Mouse (Mus musculus): ENCODE measurements around the gene Foxj1. TPM values are rescaled to one million over a fixed set of nuclear protein-coding genes. Genes with fewer than 3 reads are reported as not detected.
"Not testable (repeated sequence)": the region's sequence is repeated elsewhere in the genome, so short reads cannot be mapped to it uniquely, and the experiment has no call there.

The Foxj1 gene
- total RNA-seq (2021) = not detected

DNA sequence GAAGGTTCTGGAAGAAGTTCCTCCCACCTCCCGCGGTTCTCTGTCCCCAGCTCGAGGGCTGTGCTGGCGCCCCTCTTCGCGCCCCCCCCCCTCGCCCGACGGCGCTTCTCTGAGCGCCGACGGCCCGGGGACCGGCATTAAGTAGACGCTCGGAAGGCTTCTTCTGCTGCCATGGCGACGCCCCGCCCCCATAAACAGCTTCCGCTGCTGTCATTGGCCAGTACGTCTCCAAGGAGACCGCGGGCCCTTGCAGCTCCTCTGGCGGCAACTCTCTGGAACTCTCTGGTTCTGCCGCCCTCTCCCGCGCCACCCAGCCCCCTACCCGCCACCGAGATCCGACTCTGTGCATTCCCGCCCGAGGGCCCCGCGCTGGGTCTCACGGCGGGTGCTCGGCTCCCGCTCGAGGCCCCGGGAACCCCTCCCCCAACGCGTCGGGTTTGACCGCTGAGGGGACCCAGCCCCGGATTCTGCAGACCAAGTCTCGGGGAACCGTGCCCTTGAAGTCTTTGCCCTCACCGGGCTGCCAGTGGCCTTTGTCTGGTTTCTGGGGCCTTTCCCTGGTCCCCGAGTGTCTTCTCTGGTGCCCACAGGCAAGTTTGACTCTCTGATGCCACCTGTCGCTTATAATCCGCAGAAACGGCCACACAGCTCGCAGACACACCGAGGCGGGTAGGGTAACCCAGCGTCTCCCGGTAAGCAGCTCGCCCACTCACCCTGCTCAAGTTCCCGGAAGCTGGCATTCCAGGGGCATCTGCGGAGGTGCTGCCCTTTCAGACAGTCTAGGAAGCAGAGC is at the start of gene Foxj1:
Gene Foxj1 (minus strand): TSS at position 156 of the 793 bp plus-strand sequence.
- intact Hi-C loops (cut with DNase I) = no loop called here
- peak; percentile 98 for DNase-seq

DNA sequence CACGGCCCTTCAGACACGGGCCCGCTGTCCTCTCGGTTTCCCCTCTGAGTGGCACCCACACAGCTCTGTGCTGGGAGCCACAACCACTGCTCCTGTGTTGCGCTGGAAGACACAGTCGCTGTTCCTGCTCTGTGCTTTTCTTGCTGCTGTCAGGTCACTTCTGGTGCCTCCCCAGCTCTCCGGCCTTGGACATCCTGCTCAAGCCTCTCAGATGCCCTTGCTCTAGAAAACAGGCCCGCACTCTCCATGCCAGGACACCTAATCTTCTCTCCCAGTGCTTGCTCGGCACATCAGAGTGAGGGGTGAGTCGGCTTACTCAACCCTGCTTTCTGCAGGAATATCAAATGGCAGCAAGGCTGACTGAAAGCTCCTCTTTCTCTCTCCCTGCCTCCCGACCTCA is 49.0 kb upstream of the Foxj1 start:
- no peak for DNase-seq
- intact Hi-C loops (cut with DNase I) = no loop called here

DNA sequence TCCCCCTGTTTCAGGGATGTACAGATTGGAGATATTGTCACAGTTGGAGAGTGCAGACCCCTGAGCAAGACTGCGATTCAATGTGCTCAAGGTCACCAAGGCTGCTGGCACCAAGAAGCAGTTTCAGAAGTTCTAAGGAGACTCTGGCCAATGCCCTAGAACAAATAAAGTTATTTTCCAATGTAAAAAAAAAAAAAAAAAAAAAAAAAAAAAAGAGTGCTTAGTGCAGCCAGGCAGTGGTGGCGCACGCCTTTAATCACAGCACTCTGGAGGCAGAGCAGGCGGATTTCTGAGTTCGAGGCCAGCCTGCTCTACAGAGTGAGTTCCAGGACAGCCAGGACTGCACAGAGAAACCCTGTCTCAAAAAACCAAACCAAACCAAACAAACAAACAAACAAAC is 47.9 kb upstream of the Foxj1 start:
- DNase-seq; intact Hi-C loops (cut with DNase I): not testable (repeated sequence)

DNA sequence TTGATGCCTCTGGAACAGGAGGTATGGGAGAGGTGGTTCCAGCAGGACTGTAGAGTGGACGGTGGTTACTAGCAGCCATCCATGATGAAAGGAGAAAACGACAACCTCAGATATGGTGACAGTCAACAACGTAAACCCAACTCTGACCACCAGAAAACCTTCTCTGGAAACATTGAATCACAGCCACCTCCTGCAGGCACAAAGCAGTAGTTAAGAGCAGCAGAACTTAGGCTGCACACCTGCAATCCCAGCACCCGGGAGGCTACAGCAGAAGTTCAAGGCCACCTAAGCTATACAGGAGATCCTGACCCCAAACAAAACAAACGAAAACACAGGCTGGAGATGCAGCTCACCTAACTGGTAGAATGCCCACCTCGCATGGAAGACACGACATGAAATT is 45.6 kb upstream of the Foxj1 start:
- DNase-seq = no peak
- intact Hi-C loops (cut with DNase I) = no loop called here

DNA sequence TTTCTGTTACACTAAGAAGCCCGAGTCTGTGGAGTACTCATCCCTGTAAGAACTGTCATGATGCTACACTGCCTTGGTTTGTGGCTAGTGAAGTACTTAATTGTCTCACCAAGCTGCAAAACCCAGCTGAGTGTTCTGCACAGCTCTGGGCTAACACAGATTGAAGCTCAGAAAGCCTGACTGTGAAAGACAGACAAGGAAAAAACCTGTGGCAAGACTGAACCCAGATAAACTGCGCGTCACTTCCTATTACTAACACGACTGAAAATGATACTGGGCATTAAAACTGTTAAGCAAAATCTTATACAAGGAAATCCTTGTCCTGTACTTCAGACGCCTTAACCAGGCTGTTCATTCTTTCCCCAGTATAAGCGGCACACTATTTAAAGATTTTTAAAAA is 44.3 kb upstream of the Foxj1 start:
- no peak for DNase-seq
- intact Hi-C loops (cut with DNase I) = no loop called here

DNA sequence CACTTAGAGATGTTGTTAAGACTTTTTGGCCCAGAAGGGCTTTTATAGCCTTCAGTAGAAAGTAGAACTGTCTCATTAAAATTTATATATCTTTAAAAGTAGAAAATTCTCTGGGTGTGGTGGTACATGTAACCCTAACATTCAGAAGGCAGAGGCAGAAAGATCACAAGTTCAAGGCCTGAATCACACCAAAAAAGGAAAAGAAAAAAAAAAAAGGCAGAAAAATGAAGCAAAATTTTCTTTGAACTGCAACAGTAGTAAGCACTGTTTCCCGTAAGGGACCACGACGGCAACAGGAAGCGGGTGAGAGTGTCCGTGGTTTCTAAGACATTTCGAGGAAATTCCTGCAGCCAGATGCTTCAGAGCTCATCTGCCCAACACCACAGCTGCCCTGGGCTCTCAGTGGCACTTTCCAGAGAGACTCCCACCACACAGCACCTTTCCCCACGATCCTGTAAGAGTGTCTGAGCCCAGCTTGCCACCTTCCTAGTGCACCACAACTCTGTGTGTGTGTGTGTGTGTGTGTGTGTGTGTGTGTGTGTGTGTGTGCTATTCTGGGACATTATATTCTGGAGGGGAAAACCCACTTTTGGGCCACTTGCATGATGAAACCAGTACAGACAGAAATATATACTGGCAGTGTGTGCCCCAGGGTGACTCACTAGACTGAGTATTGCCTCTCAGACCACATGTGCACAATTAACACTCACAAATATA is 41.9 kb upstream of the Foxj1 start:
- DNase-seq = no peak
- intact Hi-C loops (cut with DNase I) = no loop called here

DNA sequence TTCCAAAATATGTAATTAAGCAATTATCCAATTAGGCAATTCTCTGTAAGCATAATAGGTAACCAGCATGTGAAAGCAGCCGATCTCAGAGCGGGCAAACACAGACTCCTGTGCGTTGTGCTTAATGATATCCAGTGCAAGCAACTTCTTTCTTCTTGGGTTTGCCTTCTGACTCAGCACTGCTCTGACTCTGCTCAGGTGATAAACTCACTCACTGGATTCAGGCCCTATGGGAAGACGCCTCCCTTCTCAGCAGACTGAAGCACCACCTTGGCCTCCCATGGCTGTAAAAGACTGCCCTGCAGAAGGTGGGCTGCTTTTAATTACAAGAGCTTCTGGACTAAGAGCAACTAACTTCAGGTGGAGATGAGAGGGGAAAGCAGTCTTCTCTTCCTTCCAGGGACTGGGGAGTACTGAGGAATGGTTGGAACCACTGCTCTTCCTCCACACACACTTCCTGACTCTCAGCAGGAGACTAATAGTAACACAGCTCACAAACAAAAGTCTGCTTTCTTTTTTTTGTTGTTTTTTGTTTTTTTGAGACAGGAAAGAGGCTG is 36.8 kb upstream of the Foxj1 start:
- intact Hi-C loops (cut with DNase I) = no loop called here
- DNase-seq = no peak

DNA sequence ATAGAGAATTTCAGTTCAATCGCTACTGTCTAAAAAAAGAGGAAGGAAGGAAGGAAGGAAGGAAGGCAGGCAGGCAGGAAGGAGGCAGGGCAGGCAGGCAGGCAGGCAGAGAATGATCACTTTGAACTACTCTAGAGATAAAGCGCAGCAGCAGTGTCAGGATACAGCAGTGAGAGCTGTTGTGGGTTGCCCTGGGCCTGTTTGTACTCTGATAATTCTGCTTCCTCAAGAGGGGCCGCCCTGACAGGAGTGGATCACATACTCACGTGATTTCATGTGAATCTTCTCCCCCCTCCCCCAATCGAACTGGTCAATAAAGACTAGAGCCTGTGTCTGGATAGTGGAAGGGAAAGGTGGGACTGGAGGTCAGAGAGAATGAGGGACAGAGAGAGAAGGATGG is 34.4 kb upstream of the Foxj1 start:
- DNase-seq = no peak
- intact Hi-C loops (cut with DNase I) = no loop called here

DNA sequence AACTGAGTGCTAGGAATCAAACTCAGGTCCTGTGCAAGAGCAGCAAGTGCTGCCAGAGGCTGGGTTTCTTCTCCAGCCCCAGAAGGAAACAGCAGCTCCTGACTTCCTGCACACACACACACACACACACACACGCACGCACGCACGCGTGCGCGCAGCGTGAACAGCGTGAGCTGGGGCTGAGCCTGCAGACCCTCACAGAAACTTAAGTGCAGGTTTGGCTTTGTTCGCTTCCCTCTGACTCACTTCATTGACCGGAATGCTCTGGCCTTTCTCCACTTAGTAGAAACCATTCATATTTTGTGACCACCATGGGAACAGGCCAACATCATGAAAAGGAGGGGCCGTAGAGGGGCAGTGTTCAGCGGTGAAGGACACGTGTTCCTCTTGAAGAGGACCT is 33.9 kb upstream of the Foxj1 start:
- intact Hi-C loops (cut with DNase I) = no loop called here
- no peak for DNase-seq

DNA sequence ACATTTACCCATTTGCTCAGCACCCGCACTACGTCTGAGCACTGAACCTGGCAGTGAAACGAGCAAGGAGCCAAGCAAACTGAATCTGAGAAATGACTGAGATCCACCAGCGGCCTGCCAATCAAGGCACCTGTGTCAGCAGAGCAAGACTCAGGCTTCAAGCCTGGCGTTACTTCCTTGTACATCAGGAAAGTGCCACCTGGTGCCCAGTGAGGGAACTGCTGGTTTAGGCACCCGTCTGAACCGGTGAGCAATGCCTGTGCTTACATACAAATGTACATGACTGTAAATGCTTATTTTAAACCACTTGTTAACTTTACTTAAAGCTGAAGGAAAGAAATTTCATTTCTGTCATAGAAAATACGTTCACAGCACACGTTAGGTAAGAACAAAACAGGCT is 32.9 kb upstream of the Foxj1 start:
- intact Hi-C loops (cut with DNase I) = loop anchor here (1.0 kb wide), 1 partner anchor 49 kb away; no protein-coding TSS in a partner anchor
- peak; percentile 82 to 86 for DNase-seq

DNA sequence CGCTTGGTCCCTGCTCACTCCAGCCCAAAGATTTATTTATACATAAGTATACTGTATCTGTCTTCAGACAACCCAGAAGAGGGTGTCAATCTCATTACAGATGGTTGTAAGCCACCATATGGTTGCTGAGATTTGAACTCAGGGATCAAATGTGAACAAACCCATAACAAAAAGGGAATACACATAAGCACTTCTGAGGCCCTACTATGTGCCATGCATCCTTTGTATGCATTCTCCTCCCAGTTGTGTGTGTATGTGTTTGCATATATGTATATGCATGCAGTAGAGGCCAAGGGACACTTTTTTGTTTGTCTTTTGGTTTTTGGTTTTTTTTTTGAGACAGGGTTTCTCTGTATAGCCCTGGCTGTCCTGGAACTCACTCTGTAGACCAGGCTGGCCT is 31.4 kb upstream of the Foxj1 start:
- DNase-seq = no peak
- intact Hi-C loops (cut with DNase I) = no loop called here

DNA sequence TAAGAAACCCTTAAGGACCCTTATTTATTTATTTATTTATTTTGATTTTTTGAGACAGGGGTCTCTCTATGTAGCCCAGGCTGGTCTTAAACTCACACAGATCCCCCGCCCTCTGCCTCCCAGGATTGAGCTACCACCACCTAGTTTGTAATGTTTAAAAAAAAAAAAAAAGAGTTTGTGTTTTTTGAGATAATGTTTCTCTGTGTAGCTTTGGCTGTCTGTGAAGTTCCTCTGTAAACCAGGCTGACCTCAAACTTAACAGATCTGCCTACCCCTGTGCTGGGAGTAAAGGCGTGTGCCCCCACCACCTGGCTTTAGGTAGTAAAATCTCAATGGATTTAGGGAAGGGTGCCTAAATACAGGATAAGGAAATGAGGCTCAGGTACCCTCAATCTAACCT is 30.9 kb upstream of the Foxj1 start:
- intact Hi-C loops (cut with DNase I) = no loop called here
- no peak for DNase-seq

DNA sequence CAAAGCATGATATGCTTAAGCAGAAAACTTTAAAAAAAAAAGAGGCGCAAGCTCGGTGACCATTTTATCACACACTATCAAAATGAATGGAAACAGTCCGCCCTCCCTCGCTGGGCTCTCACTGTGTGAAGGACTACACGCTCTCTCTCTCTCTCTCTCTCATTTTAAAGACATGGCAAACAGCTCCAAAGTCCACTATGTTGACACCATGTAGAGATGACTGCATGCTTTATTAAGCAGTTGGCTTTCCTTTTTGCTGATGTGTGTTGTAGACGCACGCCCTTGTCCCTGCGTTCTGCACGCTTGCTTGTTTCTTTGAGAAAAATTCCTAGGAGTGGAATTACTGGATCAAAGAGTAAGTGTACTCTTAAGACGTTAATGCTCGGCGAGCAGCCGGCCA is 30.2 kb upstream of the Foxj1 start:
- intact Hi-C loops (cut with DNase I) = no loop called here
- DNase-seq = no peak

DNA sequence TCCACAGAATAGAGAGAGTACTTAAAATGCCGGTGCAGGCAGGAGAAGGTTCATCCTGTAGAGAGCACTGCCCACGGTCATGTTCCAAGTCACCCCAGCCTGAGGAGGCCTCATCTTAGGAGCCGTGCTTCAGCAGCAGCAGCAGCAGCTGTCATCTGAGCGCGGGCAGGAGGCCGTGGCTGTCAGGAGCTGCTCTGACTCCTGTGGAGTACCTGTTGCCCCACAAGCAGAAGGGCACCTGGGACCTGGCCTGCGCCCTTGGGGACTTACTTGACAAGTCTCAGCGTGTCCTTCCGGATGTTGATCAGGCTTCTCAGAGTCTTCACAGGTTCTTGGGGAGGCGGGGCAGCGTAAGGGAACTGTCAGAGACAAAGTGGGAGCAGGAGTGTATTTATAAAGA is 26.8 kb upstream of the Foxj1 start:
- DNase-seq = no peak
- intact Hi-C loops (cut with DNase I) = no loop called here

DNA sequence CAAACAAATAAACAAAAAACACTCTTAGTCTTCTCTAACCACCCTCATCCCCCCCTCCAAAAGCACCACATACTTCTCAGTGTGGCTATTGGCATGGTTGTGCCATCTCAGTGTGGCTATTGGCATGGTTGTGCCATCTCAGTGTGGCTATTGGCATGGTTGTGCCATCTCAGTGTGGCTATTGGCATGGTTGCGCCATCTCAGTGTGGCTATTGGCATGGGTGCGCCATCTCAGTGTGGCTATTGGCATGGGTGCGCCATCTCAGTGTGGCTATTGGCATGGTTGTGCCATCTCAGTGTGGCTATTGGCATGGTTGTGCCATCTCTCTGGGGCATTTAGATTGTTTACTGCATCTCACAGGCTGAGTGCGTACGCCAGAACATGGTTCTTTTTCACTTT is 25.7 kb upstream of the Foxj1 start:
- DNase-seq; intact Hi-C loops (cut with DNase I): not testable (repeated sequence)

DNA sequence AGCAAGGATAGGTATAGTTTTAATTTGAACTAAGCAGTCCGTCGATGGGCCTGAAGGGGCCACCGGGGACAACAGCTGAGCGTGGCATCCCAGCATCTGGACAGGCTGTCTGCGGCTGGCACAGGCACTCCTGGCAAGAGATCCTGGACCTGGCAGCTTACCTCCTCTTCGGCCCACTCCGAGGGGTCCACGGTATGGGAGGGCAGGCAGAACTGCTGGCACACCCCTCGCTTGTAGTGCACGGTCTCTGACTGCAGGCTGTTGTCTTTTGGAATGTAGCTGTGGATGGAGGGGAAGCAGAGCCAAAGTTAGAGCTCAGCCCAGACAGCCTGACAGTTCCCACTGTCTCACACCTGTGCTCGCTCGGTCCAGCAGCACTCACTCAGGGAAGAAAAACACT is 24.5 kb upstream of the Foxj1 start:
- intact Hi-C loops (cut with DNase I) = no loop called here
- DNase-seq = no peak

DNA sequence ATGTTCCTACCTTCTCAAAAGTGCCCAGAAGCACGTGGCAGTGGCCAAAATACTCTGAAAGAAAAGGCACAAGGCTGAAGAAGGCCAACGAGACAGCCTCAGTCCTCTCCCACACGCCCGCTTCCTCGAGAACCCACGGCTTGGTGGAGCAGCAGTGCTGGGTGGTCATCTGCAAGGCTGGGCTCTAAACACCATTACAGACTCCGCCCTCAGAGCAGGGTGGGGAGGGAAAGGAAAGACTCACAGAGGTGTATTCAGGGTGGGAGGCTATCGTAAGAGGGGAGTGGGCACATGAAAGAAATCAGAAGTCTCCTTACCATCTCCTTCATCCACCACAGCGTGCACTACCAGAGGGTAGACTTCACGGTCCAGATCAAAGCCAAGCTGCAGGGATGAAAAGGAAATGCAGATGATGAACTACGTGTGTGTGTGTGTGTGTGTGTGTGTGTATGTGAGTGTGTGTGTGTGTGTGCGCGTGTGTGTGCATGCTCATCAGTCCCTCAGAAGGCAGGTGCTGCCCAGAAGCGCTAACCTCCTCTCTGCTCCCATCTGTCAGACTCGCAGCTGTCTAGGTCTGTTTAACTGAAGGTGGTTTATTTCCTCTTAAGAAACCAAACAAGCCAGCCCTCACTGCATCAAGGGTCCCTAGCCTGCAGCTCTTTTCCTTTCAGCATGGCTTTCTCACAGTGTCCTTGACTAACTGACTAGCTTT is 23.9 kb upstream of the Foxj1 start:
- intact Hi-C loops (cut with DNase I) = no loop called here
- no peak for DNase-seq

DNA sequence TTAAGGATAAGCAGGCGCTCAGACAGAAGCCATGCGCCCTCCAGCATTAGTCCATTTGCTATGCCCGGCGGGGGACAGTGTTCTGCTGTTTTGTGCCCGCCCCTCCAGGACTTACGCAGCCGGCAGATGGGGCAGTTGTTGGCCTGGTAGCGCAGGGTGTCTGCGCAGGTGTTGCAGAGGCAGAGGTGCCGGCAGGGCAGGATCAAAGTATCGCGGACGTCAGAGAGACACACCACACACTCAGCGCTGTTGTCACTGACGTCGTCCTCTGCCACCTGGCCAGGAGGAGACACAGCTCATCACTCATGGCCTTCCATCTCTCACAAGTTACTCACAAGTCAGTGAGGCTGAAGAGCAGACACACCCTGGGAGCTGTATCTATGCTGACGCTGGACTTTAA is 19.3 kb upstream of the Foxj1 start:
- DNase-seq = no peak
- intact Hi-C loops (cut with DNase I) = no loop called here

DNA sequence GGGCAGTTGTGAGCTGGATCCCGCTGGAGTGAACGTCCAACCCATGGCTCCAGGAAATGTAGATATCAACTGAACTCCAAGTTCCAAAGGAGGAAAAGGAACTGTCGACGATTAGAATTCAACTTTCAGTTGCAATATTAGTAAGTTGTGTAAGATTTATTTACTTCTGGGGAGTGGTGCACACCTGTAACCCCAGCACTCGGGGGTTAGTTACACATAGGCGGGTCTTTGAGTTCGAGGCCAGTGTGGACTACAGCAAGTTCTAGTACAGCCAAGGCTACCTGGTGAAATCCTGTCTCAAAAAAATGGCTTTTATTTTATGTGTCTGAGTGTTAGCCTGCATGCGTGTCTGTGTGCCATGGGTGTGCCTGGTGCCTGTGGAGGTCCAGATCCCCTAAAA is 18.3 kb upstream of the Foxj1 start:
- DNase-seq = no peak
- intact Hi-C loops (cut with DNase I) = no loop called here

DNA sequence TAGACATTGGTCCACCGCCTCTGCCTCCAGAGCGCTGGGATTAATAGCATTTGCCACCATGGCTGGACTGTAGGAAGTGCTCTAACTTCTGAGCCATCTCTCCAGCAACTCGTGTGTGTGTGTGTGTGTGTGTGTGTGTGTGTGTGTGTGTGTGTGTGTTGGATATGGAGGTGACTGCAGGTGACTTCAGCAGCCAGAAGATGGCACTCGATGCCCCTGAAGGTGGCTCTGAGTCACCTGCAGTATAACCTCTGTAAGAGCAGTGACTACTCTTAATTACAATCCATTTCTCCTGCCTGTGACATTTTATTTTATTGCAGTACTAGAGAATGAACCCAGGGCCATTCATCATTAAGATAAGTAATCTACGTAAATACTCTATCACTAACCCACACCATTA is 16.1 kb upstream of the Foxj1 start:
- no peak for DNase-seq
- intact Hi-C loops (cut with DNase I) = no loop called here

DNA sequence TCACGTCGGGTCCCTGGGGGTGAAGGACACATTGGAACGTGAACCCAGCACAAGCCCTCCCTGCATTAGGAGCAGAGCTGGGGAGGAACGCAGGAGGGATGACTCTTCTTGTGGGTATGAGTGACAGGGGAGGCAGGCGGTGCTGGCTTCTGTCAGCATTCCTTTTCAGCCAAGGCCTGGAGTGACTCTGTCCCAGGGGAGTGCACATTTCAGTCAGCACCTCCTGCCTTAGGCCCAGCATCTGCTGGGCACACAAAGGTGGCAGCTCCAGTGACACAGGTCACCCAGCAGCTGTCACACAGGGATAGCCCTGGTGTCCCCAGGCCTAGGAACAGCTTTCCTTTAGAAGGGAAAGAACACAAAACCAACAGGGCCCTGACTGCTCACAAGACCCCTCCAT is 12.8 kb upstream of the Foxj1 start:
- intact Hi-C loops (cut with DNase I) = no loop called here

DNA sequence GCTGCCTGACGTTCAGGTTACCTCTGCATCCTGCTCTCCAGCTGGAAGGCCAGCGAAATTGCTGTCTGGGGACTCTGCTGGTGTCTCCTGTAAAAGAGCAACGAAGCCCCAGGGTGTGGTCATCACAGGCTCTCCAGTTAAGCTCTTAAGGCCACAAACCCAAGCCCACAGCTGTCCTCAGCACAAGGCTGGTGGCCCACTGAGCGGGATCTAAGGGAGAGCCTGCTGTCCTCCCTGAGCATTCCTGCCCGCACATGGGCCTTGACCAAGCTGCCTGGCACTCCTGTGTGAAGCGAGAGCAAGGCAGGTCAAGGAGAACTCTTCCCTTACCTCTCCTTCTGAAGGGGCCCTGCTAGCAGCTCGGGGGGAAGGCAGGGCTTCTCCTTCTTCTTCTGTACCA is 11.8 kb upstream of the Foxj1 start:
- intact Hi-C loops (cut with DNase I) = no loop called here
- DNase-seq = no peak

More for the DNA sequence above, 12.8 kb upstream of the Foxj1 start:
- no peak for DNase-seq

Measured in heart, postnatal 10 days (tissue).